Mouse (Mus musculus): ENCODE measurements around the gene Nthl1.

Nthl1 gene

DNA sequence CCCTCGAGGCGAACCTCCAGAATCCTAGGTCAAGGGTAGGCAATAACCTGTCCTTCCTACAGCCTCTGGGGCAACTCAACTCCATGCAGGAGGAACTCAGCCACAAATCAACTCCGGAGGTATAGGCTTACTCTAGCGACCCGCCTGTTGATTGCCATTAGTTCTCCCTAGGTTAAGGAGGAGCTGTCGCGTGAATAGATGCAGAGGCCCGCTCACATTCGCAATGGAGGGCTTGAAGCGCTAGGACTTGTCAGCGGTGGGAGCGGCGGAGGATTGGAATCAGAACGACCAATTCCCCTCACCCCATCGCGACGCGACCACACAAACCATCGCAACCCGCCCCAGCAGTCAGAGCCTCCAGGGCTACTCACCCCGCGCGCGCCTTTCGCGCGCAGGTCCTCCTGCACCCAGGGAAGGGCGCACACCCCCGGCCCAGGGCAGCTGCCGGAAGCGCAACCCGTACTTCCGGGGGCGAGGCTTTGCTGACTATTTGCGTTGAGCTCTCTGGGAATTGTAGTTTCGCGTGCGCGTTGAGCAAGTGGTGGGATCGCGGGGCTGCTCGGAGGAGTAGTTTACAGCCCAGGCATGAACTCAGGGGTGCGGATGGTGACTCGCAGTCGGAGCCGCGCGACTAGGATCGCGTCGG lies at the start of gene Nthl1, which contains the start of gene Tsc2:
TSS of gene Nthl1 (plus strand) at position 514 of the 646 bp plus-strand sequence.
TSS of gene Tsc2 (minus strand) at position 464 of the 646 bp plus-strand sequence.
- DNase-seq (ENCODE audit: extremely low read depth, low read depth), result peak; percentile 87

DNA sequence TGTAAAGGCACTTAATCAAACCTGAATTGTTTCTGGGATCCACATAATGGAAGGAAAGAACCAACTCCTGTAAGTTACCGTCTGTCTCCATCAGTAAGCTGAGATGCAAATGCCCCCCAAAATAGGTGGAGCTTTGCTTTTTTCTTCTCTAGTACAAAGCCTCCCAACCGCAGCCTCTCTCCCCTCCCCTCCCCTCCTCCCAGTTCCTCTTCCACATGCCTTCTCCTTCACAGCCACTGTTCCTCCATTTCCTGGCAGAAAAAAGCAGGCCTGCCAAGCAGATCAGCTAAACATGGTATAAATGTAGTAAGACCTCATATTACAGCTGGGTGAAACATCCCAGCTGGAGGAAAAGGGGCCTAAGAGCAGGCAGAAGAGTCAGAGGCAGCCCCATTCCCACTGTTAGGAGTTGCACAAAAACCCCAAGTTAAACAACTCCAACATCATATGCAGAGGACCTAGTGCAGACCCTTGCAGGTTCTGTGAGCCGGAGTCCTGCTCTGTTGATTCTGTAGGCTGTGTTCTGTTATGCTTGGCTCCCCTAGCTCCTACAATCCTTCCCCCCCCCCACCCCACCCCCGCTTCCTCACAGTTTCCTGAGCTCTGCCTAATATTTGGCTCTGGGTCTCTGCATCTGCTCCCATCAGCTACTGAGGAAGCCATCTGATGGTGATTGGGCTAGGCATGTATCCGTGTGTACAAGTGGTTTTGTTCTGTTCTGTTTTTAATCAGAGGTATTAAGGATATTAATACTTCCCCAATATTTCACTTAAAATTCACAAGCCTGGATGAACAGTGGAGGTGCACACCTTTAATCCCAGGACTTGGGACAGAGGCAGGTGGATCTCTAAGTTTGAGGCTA lies 48.6 kb upstream of the Nthl1 start:
- DNase-seq (ENCODE audit: extremely low read depth, low read depth), result peak; percentile 25

DNA sequence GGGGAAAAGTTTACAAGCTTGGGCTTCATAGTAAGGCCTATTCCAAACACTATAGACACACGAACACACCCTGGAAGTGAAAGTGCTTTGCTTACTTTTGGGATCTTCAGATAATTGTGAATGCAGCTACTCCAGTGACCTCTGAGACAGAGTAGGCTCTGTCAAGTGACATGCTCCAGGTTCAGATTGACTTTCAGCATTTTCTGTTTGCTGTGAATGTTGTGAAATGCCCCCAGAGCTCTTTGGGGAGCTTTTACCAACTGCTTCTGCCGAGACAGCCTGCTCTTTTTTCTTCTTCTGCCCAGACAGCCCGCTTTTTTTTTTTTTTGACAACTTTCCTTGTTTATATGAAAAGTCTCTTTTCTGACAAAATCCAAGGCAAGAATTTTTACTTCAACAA lies 48.0 kb upstream of the Nthl1 start:
- DNase-seq (ENCODE audit: extremely low read depth, low read depth), result no peak

DNA sequence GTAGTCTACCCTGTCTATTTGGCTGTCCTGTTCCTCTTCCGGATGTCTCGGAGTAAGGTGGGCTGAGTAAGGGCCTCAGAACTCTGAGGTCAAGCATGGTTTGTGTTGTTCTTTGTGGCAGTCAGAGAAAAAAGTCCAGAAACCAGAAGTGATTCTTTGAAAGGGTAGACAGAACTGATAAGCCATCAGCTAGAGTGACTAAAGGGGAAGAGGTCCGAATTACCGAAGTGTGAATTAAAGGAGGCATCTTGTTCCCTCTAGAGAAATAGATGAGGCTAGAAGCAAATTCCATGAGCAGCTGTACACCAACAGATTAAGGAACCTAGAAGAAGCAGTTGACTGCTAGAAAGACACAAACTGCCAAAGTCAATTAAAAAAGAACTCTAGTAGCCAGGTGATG lies 45.9 kb upstream of the Nthl1 start:
- peak; percentile 49 for DNase-seq (ENCODE audit: extremely low read depth, low read depth)

DNA sequence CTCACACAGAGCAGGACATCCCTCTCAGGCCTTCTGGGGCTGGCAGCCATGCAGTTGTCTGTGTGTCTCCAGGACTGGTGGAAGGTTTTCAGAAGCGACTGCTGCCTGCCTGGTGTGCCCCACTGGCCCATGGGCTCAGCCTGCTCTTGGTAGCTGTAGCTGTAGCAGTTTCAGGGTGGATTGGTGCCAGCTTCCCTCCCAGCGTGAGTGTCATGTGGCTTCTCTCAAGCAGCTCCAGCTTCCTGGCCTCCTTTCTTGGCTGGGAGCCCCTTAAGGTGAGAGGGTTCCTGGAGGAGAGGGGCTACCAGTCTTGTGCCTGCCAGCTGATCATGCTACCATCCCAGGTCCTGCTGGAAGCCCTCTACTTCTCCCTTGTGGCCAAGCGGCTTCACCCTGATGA lies 41.5 kb upstream of the Nthl1 start:
- no peak for DNase-seq (ENCODE audit: extremely low read depth, low read depth)

DNA sequence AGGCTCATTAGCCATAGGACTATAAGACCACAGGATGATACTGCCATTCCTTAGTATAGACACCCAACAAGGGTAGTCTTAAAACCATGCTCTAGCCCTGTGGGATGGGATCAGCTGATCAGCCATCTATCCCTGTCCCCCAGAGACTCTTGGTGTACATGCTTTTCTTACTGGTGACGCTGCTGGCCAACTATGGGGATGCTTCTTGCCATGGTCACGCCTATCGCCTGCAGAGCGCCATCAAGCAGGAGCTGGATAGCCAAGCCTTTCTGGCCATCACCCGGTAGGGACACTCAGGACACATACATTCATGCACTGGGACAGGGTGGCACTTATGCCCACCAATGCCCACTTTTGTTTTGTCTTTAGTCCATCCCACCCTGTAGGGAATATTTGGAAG lies 40.8 kb upstream of the Nthl1 start:
- no peak for DNase-seq (ENCODE audit: extremely low read depth, low read depth)

DNA sequence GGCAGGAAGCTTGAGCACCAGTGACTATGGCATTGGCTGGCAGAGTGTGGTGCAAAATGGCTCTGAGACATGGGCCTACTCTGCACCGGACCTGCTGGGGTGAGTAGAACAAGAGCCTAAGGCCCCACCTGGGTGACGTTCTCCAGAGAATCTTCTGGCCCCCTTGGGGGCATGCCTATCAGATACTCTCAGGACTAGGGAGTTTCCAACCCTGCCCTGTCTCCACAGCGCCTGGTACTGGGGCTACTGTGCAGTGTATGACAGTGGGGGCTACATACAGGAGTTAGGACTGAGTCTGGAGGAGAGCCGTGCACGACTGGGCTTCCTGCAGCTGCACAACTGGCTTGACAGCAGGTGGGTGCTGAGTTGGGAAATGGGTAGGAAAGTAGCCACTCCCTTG lies 39.2 kb upstream of the Nthl1 start:
- no peak for DNase-seq (ENCODE audit: extremely low read depth, low read depth)

DNA sequence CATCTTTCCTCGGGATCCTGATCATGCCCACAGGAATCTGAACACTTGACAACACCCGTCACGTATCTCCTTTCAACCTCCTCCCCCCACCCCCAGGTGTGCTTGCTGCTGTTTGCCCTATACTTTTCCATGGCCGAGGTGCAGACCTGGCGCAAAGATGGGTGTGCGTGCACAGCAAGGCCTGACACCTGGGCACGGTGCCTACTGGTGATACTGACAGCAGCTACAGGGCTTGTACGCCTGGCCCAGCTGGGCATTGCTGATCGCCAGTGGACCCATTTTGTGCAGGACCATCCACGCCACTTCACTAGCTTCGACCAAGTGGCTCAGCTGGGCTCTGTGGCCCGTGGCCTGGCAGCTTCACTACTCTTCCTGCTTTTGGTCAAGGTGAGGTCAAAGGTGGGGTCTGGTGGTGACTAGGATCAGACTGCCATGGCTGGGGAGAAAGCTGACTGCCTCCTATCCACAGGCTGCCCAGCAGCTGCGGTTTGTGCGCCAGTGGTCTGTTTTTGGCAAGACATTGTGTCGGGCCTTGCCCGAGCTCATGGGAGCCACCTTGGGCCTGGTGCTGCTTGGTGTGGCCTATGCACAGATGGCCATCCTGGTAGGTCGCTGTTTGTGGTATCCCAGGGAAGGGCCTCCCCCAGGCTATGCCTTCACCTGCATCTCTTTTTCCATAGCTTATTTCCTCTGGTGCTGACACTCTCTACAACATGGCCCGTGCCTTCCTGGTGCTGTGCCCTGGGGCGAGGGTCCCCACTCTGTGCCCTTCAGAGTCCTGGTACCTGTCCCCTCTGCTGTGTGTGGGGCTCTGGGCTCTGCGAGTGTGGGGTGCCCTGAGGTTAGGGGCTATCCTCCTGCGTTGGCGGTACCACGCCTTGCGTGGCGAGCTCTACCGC lies 38.2 kb upstream of the Nthl1 start:
- no peak for DNase-seq (ENCODE audit: extremely low read depth, low read depth)

DNA sequence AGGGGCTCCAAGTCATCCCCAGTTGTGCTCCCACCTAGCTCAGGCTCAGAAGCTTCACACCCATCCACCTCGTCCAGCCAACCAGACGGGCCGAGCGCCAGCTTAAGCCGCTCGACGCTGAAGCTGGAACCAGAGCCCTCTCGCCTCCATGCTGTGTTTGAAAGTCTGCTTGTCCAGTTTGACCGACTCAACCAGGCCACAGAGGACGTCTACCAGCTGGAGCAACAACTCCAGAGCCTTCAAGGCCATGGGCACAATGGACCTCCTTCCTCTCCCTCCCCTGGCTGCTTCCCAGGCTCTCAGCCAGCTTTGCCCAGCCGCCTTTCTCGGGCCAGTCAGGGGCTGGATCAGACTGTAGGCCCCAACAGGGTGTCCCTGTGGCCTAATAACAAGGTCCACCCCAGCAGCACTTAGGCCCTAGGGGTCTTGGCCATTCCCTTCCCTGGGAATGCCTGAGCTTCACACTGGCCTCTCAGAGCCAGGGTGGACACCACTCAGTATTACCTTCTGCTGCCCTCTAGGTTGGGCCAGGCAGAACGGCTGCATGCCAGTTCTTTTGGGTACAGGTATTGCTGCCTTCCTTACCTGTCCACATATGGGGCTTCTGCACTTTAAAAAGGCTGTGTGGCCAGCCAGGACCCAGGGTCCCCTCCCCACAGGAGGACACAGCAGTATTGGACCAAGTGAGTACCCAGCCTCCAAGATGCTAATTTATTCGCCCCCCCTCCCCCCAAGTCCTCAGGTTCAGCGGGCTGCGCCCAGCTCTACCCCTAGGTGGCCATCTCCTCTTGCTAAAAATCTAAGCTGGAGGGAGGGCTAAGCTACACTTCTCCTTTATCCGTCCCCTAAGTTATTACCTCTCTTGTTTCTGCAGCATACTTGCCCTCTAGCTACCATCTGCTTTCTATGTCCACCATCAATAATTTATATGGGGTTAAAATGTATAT lies 37.1 kb upstream of the Nthl1 start:
- DNase-seq (ENCODE audit: extremely low read depth, low read depth), result no peak

DNA sequence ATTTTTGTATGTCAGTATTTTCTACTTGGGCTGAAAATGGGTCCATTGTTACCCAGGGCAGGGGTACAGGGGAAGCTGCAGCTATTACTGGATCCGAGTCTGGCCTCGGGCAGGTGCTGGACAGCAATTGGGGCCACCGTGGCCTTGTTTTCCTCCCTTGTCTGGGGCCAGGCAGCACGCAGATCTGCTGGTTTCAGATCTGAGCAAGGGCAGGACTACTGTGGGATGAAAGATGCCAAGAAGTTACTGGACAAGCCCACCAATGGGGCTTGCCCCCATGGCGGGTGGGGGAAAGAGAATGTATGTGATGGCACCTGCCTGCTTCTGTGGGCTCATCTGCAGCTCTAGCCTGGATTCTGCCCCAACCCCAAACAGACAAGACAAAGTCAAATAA lies 36.4 kb upstream of the Nthl1 start:
- no peak for DNase-seq (ENCODE audit: extremely low read depth, low read depth)

DNA sequence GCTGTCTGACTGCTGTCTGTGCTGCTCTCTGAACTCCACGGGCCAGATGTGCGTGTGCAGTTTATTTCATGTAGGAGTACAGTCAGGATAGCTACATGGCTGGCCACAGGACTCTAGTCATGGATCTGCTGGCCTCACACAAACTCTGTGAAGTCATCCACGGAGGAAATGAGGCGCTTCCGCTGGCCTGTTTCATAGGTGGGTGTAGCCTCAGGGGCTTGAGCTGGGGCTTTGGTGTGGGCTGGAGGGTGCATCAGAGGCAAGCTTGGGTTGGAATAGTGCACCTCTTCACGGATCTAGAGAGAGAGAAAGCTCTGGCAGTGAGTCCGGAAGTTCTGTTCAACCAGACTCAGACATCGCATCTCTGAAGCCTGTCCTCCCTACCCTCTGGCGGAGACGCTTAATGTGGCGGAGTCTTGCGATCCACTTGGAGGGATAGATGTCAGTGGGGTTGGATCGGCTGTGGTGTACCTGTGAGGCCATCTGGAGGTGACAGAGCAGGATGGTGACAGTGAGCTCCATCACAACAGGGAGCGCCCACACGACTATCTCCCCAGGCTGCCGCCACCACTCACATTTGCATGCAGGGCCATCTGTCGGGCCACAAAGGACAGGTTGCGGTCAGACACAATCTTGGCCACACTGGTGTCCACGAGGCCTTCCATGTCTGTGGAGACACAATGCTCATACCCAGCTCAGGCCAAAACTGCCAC lies 35.9 kb upstream of the Nthl1 start:
- DNase-seq (ENCODE audit: extremely low read depth, low read depth), result no peak

DNA sequence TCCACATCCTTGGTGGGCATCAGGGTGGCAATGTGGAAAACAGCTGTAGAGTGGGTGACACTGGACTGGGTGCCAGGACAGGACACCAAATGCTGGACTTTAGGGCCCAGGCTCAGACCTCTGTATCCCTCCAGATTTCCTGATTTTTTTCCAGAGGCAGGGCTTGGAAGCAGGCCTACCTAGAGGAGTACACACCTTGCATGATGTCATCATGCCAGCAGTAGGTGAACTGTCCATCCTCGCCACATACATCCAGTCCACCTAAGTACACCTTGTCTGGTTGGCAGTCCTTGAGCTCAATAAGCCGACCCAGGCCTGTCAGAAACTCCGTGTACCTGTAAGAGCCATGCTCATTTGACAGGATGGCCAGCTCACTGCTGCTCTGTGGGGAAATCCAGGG lies 34.5 kb upstream of the Nthl1 start:
- DNase-seq (ENCODE audit: extremely low read depth, low read depth), result no peak

DNA sequence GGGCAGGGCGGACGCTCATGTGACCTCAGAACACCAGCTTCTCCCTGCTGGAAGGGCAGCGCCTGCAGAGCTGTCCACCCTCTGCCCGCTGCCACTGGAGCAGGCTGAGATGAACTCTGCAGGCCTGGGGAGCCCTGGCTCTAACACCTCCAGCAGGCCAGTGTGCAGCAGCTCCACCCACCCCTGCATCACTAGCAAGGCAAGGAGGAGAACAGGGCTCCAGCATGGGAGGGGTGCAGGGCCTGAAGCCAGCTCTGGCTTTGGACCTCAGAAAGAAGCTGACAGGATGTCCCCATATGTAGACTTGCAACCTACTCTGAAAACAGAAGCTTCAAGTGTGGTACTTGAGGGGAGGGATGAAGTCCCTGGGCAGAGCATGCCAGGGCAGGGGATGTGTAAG lies 32.0 kb upstream of the Nthl1 start:
- no peak for DNase-seq (ENCODE audit: extremely low read depth, low read depth)

DNA sequence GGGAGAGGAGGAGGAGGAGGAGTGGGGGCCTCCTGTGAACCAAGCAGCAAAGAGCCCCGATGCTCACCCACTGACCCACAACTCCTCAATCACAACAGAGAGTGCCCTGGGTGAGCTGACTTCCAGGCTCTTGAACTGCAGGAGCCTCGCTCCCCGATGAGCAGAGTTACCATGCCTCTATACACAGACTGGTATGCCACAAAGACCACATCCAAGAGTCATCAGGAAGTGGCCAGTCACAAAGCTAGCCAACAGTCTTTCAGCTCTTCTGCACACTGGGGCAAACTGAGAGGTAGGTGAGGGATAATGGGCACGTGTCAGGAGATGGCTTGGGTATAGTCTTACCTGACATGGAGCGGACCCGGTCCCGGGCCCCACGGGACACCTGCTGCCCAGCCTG lies 28.5 kb upstream of the Nthl1 start:
- no peak for DNase-seq (ENCODE audit: extremely low read depth, low read depth)

DNA sequence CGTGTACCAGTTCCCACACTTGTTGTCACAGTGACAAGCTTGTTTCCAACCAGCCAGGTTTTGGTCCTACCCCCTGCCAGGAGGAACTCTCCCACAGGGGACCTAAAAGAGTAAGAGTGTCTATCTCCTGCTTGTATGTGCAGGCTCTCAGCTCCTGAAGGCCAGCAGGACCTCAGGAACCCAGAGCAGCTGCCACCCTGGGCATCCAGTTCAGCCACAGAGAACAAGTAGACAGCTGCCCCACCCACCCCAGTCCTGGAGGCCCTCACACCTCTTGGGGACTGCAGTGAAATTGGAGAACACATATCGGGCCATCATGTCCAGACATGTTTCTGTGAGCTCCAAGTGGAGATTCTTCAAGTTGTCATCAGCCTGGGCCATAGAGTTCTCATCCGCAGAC lies 27.9 kb upstream of the Nthl1 start:
- no peak for DNase-seq (ENCODE audit: extremely low read depth, low read depth)

DNA sequence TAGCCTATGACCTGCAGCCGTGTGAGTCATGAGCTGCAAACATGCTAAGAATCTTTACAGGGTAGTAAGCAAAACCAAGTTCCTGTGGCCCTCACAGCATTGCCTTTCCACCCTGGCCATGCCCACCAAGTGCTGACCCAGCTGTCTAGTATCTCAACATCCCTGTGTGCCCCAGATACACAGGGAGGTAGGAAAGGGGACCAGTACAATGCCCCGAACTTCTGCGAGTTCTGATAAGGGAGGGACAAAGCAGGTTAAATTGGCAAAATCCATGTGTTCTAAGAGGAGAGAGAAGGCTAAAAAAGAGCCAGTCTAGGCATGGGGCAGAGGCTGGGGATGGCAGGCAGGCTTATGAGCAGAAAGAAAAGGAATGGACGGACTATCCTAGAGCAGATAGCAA lies 24.1 kb upstream of the Nthl1 start:
- DNase-seq (ENCODE audit: extremely low read depth, low read depth), result no peak

DNA sequence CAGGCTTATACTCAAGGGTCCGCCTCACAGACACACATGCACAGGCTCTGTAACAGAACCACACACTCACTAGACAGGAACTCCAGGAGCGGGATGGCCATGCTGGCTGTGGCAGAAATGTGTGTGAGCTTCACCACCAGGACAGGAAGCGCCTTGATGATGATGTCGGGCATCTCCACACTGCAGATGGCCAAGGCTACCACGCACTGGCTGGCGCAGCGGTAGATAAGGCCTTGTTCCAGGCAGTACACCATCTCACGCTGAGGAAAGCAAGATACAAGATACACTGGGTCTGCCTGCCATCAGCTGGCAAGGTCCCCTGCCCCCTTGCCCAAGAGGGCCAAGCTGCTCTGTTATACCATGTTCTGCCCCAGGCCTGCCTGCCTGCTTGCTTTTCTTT lies 23.6 kb upstream of the Nthl1 start:
- no peak for DNase-seq (ENCODE audit: extremely low read depth, low read depth)

DNA sequence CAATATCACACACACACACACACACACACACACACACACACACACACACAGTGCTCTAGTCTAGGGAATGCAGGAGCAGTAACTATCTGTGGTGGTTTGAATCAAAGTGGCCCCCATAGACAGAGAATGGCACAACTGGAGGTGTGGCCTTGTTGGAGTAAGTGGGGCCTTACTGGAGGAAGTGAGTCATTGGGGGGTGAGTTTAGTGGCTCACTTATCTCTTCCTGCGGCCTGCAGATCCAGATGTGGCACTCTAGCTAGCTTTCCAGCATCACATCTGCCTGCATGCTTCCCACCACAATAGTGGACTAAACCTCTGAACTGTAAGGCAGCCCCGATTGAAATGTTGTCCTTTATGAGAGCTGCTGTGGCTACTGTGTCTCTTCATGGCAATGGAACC lies 21.8 kb upstream of the Nthl1 start:
- no peak for DNase-seq (ENCODE audit: extremely low read depth, low read depth)

DNA sequence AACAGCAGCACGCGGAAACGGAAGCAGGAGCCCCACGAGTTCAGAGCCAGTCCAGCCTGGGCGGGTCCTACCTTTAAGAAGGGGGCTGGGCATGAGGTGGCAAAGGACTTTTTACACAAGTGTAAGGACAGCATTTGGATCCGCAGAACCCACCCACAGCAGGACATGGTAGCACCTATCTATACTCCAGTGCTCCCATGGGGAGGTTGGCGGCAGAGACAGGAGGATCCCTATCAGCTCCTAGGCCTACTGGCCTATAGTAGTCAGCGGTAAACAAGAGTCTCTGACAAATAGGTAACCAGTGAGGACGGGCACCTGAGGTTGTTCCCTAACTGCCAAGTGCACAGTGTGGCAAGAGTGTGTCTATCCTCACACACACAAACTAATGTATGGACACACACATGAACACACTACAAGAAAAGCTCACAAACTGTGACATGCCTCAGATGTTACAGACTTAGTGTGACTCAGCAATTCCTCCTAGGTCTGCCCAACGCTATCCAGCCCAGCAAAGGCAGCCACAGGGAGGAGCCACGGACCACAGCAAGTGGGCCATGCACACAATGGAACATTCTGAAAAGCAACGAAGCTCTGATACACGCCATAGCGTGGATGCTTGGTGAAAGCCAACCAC lies 14.8 kb upstream of the Nthl1 start:
- peak; percentile 56 for DNase-seq (ENCODE audit: extremely low read depth, low read depth)

DNA sequence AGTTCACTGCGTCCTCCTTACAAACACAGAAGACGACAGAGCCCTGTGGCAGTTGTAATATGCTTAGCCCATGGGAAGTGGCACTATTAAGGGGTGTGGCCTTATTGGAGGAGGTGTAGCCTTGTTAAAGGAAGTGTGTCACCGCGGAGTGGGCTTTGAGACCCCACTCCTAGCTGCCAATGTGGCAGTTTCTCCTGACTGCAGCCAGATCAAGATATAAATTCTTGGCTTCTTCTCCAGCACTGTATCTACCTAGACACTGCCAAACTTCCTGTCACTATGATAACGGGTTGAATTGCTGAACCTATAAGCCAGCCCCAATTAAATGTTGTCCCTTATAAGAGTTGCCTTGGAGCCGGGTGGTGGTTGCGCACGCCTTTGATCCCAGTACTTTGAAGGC lies 7.0 kb upstream of the Nthl1 start:
- no peak for DNase-seq (ENCODE audit: extremely low read depth, low read depth)
